Mouse (Mus musculus) granulocyte monocyte progenitor cell, adult 5-6 weeks (primary cell): ENCODE results near the gene Sptbn4. TPM values are rescaled to one million over a fixed set of nuclear protein-coding genes. Genes with fewer than 3 reads are reported as not detected.

Source experiments
- ATAC-seq: replicated peaks from 2 replicates; pipeline ENCODE4 v1.8.0; 2016; ENCODE audit warnings: mild to moderate bottlenecking, moderate TSS enrichment, inconsistent platforms; ENCODE audit not compliant: poor library complexity, severe bottlenecking
- total RNA-seq, 2 experiments: library from RNA; stranded (forward) in 1 of 2; stranded (reverse) in 1 of 2; fragments of 200-712, 200-1000 nt in 1 of 2; fragments of >200 nt in 1 of 2; fragmentation: Nextera tagmentation in 1 of 2; gene quantifications; 2 replicates each; pipeline ENCODE4 v1.2.3; 2014 to 2017

Sptbn4 gene
- total RNA-seq, 2 experiments from 2014 or later = not detected

DNA sequence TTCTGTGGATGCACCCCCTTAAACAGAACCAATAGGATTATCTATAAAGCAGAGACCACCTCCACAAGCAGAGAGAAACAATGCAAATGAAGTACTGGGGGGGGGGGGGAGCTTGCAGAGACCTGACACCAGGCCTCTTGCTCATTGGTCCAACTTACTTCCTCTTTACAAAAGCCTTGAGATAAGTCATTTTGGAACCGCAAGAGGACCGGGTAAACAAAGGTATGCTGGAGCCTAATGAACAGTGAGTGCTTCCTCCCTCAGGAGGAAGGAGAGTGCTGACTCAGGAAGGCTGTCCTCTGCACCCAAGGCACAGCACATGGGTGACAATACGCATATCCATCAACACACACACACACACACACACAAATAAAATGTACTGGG is 89.9 kb downstream of the Sptbn4 start:
- peak; percentile 26 for ATAC-seq

DNA sequence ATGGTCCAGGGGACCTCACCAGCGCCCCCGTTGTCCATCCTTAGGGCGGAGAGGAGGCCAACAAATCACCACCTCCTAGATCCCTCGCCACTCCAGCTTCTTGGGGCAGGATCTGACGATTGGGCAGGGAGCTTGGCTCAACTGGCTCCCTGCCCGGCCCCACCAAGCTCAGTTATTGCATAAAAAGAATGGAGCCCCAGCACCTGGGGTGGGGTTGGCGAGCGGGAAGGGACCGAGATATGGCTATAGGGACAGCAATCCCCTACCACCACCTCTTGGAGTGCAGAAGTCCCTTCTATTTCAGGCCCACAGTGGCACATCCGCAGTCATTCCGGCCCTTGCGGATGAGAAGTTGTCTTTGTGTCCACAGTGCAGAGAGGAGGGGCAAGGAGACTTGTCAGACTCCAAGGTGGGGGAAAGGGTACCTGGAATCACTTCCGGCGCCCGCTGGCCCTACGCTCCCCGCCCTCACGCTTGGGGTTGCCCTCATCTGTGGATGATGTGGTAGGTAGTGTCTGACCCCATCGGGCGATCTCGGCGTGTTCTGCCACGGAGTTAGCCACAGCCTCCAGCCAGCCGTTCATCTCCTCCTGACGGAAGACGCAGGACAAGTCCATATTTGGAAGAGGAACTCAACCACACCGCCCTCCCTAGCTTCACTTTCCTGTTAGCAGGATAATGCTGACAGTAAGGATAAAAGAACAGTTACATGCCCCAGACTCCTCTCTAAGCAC is 90.5 kb downstream of the Sptbn4 start, which contains the start of gene Gm20479:
TSS of gene Gm20479 (minus strand) at position 559 of the 734 bp plus-strand sequence.
- ATAC-seq = peak; percentile 26; the same call in 1 of the 2 replicates

DNA sequence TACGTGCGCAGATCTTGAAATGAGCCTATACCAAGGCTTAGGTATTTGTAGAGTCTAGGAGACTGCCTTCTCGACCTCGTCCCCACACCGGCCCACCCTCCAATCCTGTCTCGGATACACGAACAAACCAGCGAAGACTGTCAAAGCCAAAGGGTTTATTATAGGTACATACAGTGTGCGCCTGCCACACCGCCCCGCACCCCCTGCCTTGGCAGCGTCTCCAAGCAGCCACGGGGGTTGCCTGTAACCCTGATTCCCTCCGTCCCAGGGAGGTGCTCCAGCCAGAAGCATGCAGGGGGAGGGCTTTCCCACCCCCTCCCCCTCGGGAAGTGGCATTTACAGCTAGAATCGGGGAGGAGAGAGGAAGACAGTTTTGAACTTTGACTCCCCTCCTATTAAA is 91.2 kb downstream of the Sptbn4 start:
- ATAC-seq = peak; percentile 8; the same call in 1 of the 2 replicates

DNA sequence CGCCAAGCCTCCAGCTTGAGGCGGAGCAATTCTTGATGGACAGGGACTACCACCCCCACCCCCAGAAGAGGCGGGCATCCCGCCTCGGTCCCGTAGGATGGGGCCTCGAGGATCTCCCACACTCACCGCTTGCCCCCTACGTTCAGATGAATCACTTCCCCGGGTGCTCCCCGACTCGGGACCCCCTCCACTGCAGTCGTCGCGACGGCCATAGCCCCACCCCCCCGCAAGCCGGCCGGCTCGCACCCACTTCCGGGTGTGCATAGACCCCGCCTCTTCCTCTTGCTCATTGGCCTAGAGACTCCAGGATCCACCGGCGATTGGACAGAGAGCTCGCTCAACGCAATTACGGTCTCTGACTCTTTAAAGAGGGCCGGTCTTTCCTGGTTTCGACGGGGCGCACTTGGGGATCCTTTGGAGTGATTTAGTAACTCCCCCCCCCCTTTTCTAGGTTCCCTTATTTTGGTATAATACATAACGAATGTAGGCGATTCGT is 91.7 kb downstream of the Sptbn4 start, which contains the start of gene Shkbp1:
TSS of gene Shkbp1 (minus strand) at position 275 of the 496 bp plus-strand sequence.
- ATAC-seq = peak; percentile 84

DNA sequence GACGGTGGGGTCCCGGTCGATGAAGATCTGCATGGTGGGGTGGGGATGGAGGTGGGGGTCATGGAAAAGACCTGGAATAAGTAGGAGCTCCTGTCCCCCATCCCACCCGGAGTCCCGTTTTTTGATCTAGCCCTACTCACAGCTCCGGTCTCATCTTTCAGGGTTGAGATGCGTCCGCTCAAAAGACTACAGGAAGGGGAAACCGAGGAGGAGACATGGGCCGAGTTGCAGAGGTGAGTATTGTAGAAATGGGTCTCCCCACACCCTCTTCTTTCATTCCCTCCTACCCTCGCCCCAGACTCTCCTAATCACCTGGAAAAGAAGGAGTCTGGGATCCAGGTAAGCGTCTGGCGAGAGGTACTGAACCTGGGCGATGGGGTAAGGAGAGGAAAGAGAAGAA is 92.2 kb downstream of the Sptbn4 start:
- ATAC-seq = no peak

DNA sequence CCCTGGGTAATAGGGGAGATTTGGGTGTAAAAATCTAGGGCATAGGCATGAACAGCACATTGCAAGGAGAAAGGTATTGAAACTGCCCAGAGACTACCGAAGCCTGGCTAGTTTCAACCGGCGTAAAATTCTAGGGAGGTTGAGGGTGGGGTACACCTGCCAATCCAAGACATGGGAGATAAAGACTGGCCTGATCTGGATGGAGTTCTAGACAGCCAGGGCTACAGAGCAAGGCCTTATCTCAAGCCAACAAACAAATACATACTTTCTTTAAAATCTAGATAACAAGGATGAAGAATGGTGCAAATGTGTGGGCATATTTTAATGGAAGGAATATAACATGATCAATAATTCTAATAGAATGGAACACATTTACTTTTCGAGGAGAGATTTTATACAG is 92.7 kb downstream of the Sptbn4 start:
- ATAC-seq = no peak

DNA sequence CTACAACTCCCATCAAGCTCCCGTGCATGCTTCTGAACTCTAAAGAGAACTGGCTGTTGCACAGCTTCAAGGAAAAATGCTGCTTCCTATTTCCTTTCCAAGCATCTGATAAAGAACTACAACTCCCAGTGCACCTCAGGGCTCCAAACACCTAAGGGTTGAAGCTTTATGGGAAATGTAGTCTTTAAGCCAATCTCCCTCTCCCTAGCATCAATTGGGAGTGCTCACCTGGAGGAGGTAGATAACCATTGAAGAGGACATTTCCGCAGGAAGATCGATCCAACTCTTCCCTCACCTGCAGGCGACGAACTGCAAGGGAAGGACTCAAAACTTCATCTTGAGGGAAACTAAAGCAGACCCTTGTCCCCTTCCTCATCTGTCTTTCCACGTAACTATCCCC is 93.3 kb downstream of the Sptbn4 start:
- ATAC-seq = no peak

DNA sequence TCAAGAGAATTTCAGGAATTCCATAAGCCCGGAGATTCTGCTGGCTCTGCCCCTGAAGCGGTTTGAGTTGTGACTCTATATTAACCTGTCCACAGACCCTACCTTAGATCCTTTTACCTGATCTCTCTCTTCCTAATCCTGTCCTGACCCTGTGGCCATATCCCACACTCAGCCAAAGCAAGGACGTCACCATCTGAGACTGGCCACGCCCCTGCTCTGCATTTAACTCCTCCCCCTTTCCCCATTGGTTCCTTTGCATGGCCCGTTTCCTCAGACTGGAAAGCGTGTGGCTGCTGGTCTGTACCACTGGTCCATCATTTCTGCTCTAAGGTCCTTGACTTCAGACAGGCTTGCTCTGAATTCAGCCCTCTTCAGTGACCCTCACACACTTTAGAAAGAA is 102.0 kb downstream of the Sptbn4 start:
- ATAC-seq = no peak

DNA sequence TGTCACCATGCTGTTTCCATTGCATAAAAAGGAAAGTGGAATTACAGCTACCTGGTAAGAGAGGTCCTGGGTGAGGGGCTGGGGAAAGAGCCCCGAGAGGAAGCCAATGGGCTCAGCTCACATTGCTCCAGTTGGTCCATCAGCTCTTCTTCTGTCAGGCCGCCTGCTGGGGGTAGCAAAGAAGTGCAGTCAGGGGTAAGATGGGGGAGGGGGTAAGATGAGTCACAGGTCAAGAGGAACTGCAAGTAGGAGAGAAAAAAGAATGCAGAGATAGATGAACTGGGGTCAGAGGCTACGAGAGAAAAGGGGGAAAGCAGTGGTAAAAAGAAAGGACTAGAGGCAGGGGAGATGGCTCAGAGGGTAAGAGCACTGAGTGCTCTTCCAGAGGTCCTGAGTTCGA is 104.9 kb downstream of the Sptbn4 start:
- peak; percentile 86 for ATAC-seq

DNA sequence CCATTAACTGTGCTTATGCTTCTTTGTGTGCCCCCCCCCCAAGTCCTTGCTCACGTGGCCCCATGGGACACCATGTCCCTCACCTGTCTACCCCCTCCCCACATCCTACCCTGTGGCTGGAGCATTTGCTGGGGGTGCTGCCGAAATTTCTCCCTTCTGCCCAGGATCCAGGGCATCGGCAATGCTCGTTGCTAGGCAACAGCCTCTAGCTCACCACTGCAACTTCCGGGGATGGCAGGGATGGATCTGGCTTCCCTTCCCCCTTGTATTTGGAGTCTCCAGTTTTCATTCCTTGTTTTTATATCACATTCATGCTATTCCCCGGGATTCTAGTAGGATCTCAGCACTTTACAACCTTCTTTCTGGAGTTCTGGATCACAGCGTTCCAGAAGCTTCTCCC is 108.0 kb downstream of the Sptbn4 start:
- no peak for ATAC-seq

DNA sequence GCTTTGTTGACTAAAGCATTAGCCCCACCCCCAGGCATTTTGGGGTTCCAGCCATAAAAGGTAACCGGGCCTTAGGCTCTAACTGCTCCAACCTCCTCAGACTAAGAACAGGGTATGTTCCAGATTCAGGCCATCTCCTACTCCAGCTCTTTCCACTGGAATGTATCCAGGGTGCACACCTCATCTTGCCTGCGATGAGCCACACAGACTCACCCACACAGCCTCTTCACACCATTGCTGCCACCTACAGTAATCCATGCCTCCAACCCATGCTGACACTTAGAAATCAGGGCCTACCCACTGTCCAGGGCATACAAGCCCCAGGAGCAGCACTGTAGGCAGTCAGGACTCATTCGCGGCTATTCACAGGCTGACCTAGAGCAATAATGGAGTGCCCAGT is 108.4 kb downstream of the Sptbn4 start:
- ATAC-seq = no peak

DNA sequence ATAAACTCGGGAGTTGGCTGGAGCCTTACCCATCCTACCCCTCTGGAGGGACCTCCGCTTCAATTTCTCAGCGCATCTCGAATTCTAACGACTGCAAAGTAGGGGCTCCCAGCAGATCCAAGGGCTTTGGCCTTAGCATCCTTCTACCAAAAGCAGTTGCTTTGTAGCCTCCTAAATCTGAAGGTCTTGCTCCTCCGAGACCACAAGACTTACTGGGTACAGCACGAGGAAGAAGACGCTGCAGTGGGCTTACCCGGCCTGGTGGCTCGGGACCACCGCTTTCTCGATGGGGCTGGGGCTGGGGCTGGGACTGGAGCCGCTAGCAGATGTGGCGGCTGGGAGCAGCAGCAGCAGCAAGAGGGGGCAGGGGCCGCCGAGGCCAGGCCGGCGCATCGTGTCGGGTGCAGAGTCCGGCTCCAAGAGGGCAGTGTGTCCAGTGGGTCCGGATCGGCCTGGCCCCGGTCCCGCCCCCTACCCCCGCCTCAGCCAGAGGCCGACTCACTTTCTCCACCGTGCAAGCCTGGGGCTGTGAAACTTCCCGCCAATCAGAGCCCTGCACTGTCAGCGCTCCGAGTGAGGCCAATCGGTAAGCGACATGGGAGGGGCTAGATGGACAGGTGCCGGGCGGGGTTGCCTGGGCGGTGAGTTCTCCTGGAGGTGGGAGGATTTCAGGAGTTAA is 110.2 kb downstream of the Sptbn4 start, which contains the start of gene Ltbp4:
TSS of gene Ltbp4 (minus strand) at position 518 of the 679 bp plus-strand sequence.
- peak; percentile 21 for ATAC-seq

DNA sequence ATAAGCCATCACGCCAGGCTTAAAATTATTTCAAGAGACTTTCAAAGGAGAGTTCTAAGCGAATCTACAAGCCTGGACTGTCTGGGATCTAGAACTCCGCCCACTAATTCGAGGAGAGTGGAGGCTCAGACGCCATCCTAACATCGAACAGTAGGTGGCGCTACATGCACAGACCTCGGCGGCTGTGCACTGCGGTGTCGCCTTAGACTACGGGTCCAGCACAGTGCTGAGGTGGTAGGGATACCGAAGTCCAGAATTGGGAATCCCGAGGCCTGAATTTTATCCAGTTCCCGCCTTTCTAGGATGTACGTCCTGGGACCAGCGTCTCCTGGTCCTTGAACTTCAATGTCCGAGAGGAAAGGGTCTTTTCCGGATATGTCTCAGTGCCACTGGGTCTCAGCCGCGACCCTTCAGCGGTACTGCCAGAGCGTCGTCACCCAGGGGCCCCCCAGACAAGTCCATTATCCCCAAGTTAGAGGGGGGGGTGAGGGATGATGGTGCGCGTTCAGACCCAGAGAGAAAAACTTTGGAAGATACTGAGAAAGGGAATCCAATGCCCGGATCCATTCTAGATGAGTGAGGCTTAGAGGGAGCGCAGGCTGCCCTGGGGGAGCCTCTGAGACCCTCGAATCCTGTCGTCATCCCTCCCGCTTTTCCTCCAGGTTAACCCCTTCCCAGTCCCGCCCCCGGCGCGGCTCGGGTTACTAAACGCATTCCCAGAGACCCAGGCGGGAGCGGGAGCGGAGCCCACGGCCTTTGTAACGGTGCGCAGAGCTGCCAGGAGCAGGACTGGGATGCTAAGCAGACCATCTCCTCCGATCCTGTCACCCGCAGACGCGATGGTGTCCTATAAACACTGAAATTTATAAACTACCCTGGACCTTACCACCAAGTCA is 111.3 kb downstream of the Sptbn4 start:
- ATAC-seq = peak; percentile 65

DNA sequence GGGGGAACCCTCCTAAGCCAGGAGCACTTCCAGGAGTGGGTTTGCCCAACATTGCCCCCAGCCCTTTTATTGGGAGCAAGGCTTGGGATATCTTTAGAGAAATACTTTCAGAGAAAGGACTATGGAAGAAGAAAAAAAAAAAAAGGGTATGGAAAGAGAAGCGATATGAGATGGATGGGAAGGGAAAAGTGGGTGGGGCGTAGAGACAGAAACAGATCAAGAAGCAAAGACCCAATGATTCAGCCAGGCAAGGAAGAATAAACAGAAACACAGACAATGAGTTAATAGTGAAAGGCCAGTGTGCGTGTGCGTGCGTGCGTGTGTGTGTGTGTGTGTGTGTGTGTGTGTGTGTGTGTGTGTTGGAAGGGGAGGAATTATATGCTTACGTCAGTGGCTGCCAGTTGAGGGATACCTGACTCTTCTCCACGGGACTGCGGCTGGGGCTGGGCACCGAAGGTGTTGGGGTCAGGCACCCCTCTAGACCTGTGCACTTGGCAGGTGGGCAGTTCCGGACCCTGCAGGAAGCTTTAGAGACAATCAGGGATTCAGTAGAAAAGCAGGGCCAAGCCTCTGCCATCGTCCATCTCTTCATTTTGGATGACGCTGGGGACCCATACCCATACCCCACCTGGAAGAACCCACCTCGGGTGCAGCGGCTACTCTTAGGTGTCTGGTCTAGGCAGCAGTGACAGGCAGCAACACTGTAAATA is 112.3 kb downstream of the Sptbn4 start:
- no peak for ATAC-seq

DNA sequence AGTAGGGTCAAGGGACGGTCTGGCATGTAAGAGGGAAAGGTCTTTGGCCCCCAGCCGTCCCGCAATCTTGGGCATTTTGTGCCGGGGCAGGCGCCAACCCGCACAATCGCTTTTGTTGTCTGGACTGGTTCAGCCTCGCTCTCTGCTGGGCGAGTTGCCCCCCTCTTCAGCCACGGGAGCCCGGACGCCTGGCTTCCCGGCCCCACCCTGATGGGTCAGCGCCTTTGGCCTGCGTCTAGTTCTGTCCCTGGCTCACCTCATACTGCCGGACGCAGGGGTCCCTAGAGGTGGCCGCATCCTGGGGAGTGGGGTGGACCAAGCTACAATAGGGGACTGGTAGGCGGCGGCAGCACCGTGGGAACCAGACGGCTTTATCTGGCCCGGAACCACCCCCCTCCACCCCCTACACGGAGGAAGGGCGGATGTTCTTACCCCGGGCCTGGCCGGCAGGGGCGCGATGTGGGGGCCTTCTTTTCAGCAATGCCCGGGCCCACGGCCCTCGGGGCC is 113.0 kb downstream of the Sptbn4 start:
- ATAC-seq = no peak

DNA sequence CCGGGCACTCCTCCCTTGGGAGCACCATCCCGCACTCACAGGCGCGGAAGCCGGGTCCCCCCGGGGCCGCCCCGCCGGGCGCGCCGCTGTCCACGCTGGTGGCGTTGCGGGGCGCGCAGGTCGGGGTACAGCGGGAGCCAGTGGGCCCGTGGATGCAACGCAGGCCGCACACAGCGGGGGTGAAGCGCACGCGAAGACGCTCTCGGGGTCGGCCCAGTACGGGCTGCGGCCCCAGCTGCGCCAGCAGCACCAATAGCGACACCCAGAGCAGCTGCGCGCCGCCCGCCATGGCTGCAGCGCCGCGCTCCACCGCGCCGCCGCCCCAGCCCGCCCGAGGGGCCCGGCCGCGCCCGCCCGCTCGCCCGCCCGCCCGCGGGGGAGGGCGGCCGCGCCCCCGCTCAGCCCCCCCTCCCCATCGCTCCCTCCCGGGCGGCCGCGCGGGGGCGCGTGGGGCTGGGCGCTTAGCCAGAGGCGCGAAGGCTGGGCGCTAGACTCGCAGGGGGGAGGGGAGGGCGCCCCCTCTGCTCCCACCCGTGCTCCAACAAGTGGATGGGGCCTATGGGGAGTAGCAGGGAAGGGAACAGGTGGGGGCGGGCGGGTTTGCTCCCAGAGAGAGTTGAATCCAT is 114.1 kb downstream of the Sptbn4 start:
- ATAC-seq = no peak

DNA sequence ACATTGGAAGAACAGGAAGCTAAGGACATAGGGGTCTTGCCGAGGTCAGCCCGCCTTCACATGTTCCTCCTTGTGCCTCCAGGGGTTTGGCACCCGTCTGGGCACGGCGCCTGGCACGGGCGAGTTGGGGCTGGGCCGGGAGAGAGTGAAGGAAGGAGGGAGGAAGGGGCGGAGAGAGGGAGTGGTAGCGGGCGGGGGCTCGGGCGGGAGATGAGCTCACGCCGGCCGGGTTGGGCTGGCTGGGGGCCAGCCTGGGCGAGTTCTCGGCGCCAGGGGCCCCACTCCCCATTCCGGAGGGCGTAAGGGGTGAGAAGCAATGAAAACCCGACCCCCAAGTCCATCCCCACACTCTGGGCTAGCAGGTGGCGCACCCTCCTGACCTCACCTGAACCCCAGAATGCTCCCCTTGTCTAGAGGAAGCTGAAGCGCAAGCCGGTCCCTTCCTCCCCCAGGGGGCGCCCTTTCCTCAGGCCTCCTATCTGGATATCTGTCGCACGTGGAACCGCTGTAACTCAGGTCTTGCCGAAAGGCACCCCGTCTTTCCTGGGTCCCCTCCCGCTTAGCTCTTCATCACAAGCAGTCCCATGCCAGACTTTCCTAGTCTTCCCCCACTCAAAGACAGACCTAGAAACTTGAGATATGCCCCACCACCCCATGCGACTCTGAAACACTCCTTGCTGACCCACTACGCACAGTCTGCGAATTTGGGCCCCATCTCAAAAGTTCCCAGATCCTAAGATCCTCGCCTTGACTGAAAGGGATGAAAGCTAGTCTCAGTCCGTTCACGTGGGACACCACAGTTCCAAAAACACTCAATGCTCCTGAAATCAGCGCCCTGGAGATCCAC is 114.9 kb downstream of the Sptbn4 start:
- peak; percentile 12; the same call in 1 of the 2 replicates for ATAC-seq

DNA sequence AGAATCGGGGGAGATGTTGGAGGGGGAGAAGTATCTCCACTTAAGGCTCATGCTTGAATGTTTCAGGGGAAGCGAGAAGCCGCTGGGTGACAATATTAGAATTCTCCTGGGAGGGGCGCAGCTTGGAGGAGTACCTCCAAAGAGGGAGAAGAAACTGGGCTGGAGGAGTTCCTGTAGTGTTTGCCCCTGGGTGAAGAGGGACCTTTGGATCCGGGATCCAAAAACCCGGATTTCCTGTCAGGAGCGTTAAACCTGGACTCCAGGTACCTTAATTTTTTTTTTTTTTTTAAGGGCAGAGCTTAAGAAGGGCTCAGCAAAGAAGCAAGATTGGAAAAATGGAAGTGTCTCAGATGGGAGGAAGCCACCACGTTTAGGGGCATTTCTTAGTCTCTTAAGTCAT is 115.6 kb downstream of the Sptbn4 start:
- ATAC-seq = no peak
